Mouse (Mus musculus) lung, postnatal 0 days (tissue): ENCODE results near the gene Hoxb8.

Source experiments
- CTCF ChIP-seq: IDR thresholded peaks from 2 replicates; pipeline ENCODE4 v1.5.1; 2016; ENCODE audit warnings: antibody characterized with exemption, mild to moderate bottlenecking
- EP300 ChIP-seq: IDR thresholded peaks from 2 replicates; pipeline ENCODE4 v1.6.1; 2016; ENCODE audit warnings: antibody characterized with exemption, mild to moderate bottlenecking, control low read depth

DNA sequence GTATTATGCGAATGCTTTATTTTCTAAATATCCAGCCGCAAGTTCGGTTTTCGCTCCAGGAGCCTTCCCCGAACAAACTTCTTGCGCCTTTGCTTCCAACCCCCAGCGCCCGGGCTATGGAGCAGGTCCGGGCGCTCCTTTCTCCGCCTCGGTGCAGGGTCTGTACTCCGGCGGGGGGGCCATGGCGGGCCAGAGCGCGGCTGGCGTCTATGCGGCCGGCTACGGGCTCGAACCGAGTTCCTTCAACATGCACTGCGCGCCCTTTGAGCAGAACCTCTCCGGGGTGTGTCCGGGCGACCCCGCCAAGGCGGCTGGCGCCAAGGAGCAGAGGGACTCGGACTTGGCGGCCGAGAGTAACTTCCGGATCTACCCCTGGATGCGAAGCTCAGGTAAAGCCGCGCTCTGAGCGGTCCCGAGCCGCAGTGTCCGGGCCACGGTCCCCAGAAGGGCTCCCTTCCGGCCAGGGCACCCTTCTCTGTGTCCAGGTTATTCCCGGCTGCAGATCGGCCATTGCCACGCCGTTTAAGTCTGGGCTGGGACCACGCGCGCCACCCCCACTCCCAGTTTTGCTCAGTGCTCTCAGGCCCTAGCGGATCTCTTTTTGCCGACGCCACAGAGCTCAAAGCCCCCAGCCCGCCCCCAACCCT lies 5.2 kb downstream of the Hoxb8 start:
- TF ChIP-seq CTCF (no peak), EP300 (no peak)
